Mouse (Mus musculus) intestine, embryonic 16.5 days (tissue): ENCODE results near the gene Dmrt2. TPM values are rescaled to one million over a fixed set of nuclear protein-coding genes. Genes with fewer than 3 reads are reported as not detected.

ENCODE experiments used
- ATAC-seq: fragments of 200-750 bp; cut with Nextera tagmentation; 2 replicates; pipeline ENCODE4 v1.8.0; 2017; ENCODE audit warnings: moderate TSS enrichment, moderate library complexity
- H3K27ac ChIP-seq: fragments of 300-500 bp; sonication (generic); 2 replicates; pipeline ENCODE4 v1.5.1; 2014; ENCODE audit warnings: mild to moderate bottlenecking, low read length
- H3K27me3 ChIP-seq: fragments of 300-500 bp; sonication (generic); replicated peaks from 2 replicates; pipeline ENCODE4 v1.6.1; 2014; ENCODE audit warnings: low read length, control low read depth, mixed read lengths; ENCODE audit not compliant: control insufficient read depth, insufficient read depth
- H3K36me3 ChIP-seq: fragments of 300-500 bp; sonication (generic); 2 replicates; pipeline ENCODE4 v1.6.1; 2014; ENCODE audit warnings: low read length, control low read depth; ENCODE audit not compliant: control insufficient read depth, insufficient read depth
- H3K4me1 ChIP-seq: fragments of 300-500 bp; sonication (generic); 2 replicates; pipeline ENCODE4 v1.6.1; 2014; ENCODE audit warnings: low read length, control low read depth, mixed read lengths; ENCODE audit not compliant: control insufficient read depth, insufficient read depth
- H3K4me2 ChIP-seq: fragments of 300-500 bp; sonication (generic); 2 replicates; pipeline ENCODE4 v1.6.1; 2014; ENCODE audit warnings: low read depth, low read length, control low read depth
- H3K4me3 ChIP-seq: fragments of 300-500 bp; sonication (generic); 2 replicates; pipeline ENCODE4 v1.5.1; 2014; ENCODE audit warnings: mild to moderate bottlenecking, low read length
- H3K9ac ChIP-seq: fragments of 300-500 bp; sonication (generic); 2 replicates; pipeline ENCODE4 v1.6.1; 2014; ENCODE audit warnings: low read depth, low read length
- H3K9me3 ChIP-seq: fragments of 300-500 bp; sonication (generic); 2 replicates; pipeline ENCODE4 v1.6.1; 2016; ENCODE audit warnings: low read length, control low read depth; ENCODE audit not compliant: control insufficient read depth
- WGBS: fragments of 180-500 bp; shearing (Covaris S2); extraction: QIAGEN DNeasy Blood & Tissue Kit; methylation state at CpG from one replicate; pipeline ENCODE4 v1.1.7; 2014; 5-methylcytosine and 5-hydroxymethylcytosine counted together
- polyA plus RNA-seq: library from polyadenylated mRNA; unstranded; fragments of >200 nt; fragmentation: Nextera tagmentation; extraction: Ambion mirVana; gene quantifications from 2 replicates; pipeline ENCODE4 v1.2.1, GENCODE M21; 2015

The Dmrt2 gene
- polyA plus RNA-seq, 1 experiment from 2014 or later = 0.12 TPM

GRCm38 (mm10) chr19:25652560-25652959, 19.7 kb upstream of the Dmrt2 start:
- 71% methylated on average over 5 of the region's 5 CpGs for WGBS
- no peak overlapping the region for H3K4me3 ChIP-seq
- H3K27ac ChIP-seq = no peak overlapping the region
- no peak overlapping the region for H3K9ac ChIP-seq
- H3K27me3 ChIP-seq = no peaks in the 10 kb centered on the region
- H3K4me1 ChIP-seq = no peaks in the 10 kb centered on the region
- no peaks in the 10 kb centered on the region for H3K36me3 ChIP-seq
- no peak for ATAC-seq
- no peak overlapping the region for H3K4me2 ChIP-seq
- H3K9me3 ChIP-seq = no peaks in the 10 kb centered on the region

DNA sequence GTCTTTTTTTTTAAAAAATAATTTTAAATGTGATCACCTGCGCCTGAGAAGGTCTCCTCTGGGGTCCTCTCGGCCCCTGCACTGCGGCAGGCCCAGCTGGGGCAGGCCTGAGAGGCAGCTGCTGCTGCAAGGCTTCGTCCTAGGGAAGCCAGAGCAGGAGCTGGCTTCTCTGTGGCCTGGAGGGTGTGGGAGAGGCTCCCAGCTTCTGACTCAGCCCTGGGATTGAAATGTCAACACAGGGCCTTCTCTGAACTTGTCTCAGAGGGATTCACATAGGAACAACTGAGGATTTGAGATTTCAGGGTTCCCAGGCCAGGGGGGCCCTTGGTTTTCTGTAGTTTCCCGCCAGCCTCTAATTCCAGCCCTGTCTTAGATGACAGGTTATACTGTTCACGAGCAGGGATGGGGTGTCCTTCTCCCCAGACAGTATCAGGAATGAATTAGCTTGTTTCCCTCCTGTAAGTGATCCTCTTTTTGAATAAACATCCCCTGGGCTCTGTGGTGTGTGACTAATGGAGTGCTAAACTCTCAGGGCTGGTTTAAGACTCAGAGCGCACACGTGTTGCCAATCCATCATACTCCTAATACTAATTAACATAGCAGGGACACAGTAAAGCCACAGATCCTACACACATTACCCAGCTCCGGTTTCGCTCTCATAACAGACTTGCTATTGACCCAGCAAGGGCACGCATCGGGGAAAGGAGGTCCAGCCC, 18.0 kb upstream of the Dmrt2 start:
- no peaks in the 10 kb centered on the region for H3K9me3 ChIP-seq
- H3K36me3 ChIP-seq = no peaks in the 10 kb centered on the region
- H3K9ac ChIP-seq = no peak overlapping the region
- H3K27me3 ChIP-seq = no peaks in the 10 kb centered on the region
- no peaks in the 10 kb centered on the region for H3K4me1 ChIP-seq
- 52% methylated on average over 12 of the region's 12 CpGs for WGBS
- H3K27ac ChIP-seq = no peak overlapping the region
- no peak for ATAC-seq
- no peak overlapping the region for H3K4me3 ChIP-seq
- no peak overlapping the region for H3K4me2 ChIP-seq

GRCm38 (mm10) chr19:25665486-25666339, 6.5 kb upstream of the Dmrt2 start:
- Histone ChIP-seq H3K27ac (no peak overlapping the region), H3K27me3 (peaks cover 69% of the 10 kb centered on the region), H3K36me3 (no peaks in the 10 kb centered on the region), H3K4me1 (0 out of 2 replicates have a peak, but pooled peaks cover 2% of the 10 kb centered on the region), H3K4me3 (no peak overlapping the region), H3K9ac (no peak overlapping the region), H3K4me2 (no peak overlapping the region), H3K9me3 (no peaks in the 10 kb centered on the region)
- 2% methylated on average over 31 of the region's 31 CpGs for WGBS
- no peak for ATAC-seq

GRCm38 (mm10) chr19:25667836-25668235, 4.4 kb upstream of the Dmrt2 start:
- H3K27me3 ChIP-seq = peaks cover 86% of the 10 kb centered on the region
- no peak overlapping the region for H3K27ac ChIP-seq
- no peak overlapping the region for H3K4me3 ChIP-seq
- H3K9ac ChIP-seq = no peak overlapping the region
- peaks cover 6% of the 10 kb centered on the region; the same call in 1 of the 2 replicates for H3K4me1 ChIP-seq
- no peak overlapping the region for H3K4me2 ChIP-seq
- 18% methylated on average over 4 of the region's 4 CpGs for WGBS
- ATAC-seq = no peak
- no peaks in the 10 kb centered on the region for H3K9me3 ChIP-seq
- H3K36me3 ChIP-seq = no peaks in the 10 kb centered on the region

GRCm38 (mm10) chr19:25669593-25670248, 2.5 kb upstream of the Dmrt2 start:
- Histone ChIP-seq H3K27ac (no peak overlapping the region), H3K9me3 (no peaks in the 10 kb centered on the region), H3K27me3 (peaks cover 95% of the 10 kb centered on the region), H3K36me3 (no peaks in the 10 kb centered on the region), H3K4me1 (peaks cover 10% of the 10 kb centered on the region; the same call in 1 of the 2 replicates), H3K4me3 (no peak overlapping the region), H3K4me2 (no peak overlapping the region), H3K9ac (no peak overlapping the region)
- no peak for ATAC-seq
- 2% methylated on average over 3 of the region's 3 CpGs for WGBS

- Histone ChIP-seq H3K4me1 (peaks cover 10% of the 10 kb centered on the region; the same call in 1 of the 2 replicates), H3K27ac (no peak overlapping the region), H3K9me3 (no peaks in the 10 kb centered on the region), H3K9ac (no peak overlapping the region), H3K4me2 (no peak overlapping the region), H3K36me3 (no peaks in the 10 kb centered on the region), H3K4me3 (no peak overlapping the region), H3K27me3 (peaks cover 94% of the 10 kb centered on the region)
- ATAC-seq = no peak
- 2% methylated on average over 17 of the region's 17 CpGs for WGBS
Measured at GRCm38 (mm10) chr19:25670571-25671285, 1.5 kb upstream of the Dmrt2 start.

DNA sequence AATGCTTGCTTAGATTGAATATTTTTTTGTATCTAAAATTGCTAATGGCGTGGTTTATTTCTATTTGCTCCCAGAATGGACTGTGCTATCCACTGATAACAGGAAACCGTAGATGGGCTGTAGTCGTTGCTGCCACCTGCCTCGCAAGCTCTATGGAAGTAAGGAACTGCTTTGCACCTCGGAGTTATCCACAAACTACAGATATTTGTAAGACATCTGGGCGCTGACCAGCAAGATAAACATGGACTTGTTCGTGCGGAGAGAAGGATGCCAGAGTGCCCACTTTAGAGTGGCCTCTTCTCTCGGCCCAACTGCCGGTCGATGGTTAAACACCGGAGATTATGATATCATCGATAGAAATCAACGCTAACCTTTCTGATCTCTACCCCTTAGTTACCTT, 530 bp upstream of the Dmrt2 start:
- Histone ChIP-seq H3K27me3 (peaks cover 92% of the 10 kb centered on the region), H3K4me1 (peaks cover 8% of the 10 kb centered on the region; the same call in 1 of the 2 replicates)
- under 1% methylated on average over 14 of the region's 14 CpGs for WGBS

DNA sequence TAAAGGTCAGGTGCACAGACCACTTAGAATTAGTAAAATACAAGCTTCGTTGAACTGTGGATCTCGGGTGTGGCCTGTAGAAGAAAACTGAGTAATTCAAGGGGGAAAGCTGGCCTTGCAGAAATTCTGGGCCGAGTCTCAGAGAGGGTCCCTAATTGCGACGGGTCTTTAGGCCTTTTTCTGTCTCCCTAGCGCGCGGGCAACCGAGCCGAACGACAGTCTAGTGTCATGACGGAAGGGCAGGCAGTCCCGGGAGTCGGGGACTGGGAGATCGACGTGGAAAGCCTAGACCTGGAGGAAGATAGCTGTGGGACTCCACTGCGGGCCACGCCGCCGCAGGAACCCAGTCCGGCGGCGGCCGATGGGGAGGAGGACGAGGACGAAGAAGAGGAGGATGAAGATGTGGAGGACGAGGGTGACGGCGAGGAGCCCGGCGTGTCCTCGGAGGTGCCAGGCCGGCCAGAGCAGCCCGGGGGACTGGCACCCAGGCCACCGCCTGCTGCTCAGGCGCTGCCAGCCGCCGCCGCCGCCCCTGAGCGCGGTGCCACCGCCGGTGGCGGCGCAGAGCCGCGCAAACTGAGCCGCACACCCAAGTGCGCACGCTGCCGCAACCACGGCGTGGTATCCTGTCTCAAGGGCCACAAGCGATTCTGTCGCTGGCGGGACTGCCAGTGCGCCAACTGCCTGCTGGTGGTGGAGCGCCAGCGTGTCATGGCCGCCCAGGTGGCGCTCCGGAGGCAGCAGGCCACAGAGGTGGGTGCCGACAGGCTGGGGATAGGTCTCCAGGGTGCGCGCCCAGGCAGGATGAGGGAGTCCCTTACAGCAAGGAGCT, 1.2 kb downstream of the Dmrt2 start:
- peak overlapping the region; percentile 38; the same call in 1 of the 2 replicates for H3K9ac ChIP-seq
- 0 out of 2 replicates have a peak, but pooled peaks have one; percentile 18 for ATAC-seq
- peak overlapping the region; percentile 48 for H3K4me3 ChIP-seq
- no peaks in the 10 kb centered on the region for H3K36me3 ChIP-seq
- H3K27ac ChIP-seq = no peak overlapping the region
- H3K4me1 ChIP-seq = peaks cover 8% of the 10 kb centered on the region; the same call in 1 of the 2 replicates
- peaks cover 89% of the 10 kb centered on the region for H3K27me3 ChIP-seq
- H3K9me3 ChIP-seq = no peaks in the 10 kb centered on the region
- peak overlapping the region; percentile 70 for H3K4me2 ChIP-seq
- 1% methylated on average over 66 of the region's 66 CpGs for WGBS

More for the DNA sequence above, 530 bp upstream of the Dmrt2 start:
- Histone ChIP-seq H3K9ac (no peak overlapping the region), H3K9me3 (no peaks in the 10 kb centered on the region), H3K4me3 (peak overlapping the region; percentile 42), H3K36me3 (no peaks in the 10 kb centered on the region), H3K27ac (no peak overlapping the region), H3K4me2 (peak overlapping the region; percentile 54)
- no peak for ATAC-seq
